Mouse (Mus musculus) monocyte, adult 5-6 weeks (primary cell): ENCODE results near the gene Mpv17l2. TPM values are rescaled to one million over a fixed set of nuclear protein-coding genes. Genes with fewer than 3 reads are reported as not detected.

Experiments
- ATAC-seq: fragments of 153-309, 156-312 bp; replicated peaks from 2 replicates; pipeline ENCODE4 v1.8.0; 2017; ENCODE audit warnings: mild to moderate bottlenecking; ENCODE audit not compliant: low TSS enrichment, insufficient number of reproducible peaks, severe bottlenecking, poor library complexity, low FRiP score
- total RNA-seq: library from RNA; stranded (forward); fragments of 200-1000, 200-491, 200-594 nt; gene quantifications from 3 replicates; pipeline ENCODE4 v1.2.3, GENCODE M21; 2017

Mpv17l2 gene
- total RNA-seq, 1 experiment from 2014 or later = 4.8 TPM

DNA sequence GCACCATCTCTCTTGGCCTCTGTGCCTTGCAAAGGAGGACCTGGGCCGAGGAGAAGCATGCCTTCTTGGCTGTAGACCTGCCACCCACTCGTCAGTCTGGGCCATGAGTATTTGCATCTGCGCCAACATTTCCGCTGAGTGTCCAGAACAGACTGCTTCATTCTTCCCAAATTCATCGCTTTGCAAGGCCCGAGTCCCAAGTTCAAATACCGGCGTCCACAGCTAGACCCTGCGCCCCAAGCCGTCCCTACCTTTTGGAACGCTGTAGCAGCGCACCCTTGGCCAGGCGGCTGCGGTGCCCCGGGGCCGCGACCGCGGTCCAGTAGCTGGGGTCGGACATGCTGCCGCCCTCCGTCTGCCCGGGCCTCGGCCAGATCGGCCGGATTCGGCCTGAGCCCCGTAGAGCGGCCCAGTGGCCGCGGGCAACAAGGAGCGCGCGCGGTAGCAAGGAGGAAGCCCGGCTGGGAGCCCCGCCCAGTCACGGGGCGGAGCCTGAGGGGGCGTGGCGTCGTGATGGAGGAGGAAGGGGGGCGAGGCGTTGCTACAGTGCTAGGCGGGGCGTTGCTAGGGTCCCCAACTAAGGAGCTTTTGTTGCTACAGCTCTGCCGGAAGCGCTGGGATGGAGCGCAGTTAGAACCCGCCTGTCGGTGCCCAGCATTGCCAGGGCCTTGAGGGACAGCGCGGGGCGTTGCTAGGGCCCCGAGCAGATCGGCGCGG is 31.4 kb upstream of the Mpv17l2 start:
- ATAC-seq = peak; percentile 60

DNA sequence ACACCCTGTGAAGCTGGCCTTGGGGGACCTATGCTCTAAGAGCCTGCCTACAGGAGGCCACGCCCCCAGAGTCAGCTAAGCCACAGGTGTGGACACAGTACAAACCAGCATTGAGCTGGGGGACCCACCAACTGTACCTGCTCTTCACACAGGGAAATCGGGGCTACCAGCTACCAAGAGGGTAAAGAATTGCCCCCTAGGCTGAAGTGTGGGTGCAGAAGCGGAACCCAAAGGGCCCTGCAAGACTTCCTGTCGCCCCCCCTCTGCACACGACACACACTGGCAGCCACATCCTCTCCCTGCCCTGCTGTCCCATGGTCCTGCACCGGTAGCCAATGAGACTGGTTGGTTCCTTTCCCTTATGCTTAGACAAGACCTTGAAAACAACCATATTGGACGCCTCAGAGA is 30.6 kb upstream of the Mpv17l2 start:
- ATAC-seq = peak; percentile 68

GRCm38 (mm10) chr8:70790846-70791245 is 30.1 kb upstream of the Mpv17l2 start:
- ATAC-seq = no peak

DNA sequence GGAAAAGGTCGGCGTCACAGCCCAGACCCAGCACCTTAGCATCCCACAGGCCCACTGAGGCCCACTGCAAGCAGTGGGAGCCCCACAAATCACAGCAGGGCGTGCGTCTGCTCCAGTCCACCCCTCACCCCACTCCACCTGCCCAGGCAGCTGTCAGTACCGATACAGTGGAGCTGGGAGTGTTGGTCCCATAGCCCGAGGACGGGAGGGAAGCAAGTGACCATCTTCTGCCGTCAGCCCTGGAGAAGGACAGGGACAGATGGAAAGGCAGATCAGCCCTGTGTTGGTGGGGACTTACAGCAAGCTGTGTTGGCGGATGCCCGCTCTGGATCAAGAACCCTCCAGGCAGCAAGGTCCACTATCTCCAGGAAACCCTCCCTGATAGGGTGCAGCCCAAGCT is 28.3 kb upstream of the Mpv17l2 start:
- ATAC-seq = no peak

- no peak for ATAC-seq
Observed at GRCm38 (mm10) chr8:70787941-70788667, 27.4 kb upstream of the Mpv17l2 start.

DNA sequence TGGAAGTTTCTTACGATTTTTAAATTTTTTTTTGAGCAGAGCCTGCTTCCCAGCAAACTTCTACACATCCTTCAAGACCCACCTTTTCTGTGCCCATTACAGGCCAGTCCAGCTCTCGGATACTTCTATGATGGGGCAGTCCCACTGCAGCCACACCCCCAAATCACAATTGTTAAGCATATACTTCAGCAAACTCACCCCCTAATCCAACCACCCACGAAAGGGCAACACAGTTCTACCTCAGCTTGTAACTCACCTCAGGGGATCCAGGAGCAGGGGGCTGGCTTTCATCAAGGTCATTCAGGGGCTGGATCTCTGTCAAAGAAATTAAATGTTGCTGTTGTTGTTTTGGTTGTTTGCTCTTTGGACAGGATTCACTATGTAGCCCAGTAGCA is 26.3 kb upstream of the Mpv17l2 start:
- no peak for ATAC-seq

- no peak for ATAC-seq
Observed at GRCm38 (mm10) chr8:70786291-70787050, 25.7 kb upstream of the Mpv17l2 start.

DNA sequence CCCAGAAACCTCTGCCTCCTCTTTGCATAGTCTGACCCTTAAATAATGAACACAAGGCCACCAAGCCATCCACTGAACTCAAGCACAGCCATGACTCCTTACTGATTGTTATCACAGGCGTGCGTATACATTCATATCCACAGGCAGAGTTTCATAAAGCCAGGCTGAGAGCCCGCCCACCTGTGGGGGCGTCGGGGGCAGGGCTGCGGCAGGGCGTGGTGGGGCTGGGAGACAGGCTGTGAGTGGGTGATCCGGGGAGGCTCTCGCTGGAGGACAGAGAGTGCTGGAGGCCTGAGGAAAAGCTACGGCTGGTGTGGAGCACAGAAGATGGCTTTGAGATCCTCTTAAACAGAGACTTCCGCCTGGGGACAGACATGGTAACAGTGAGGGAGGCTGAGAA is 19.3 kb upstream of the Mpv17l2 start:
- no peak for ATAC-seq

- peak; percentile 77 for ATAC-seq
Observed at GRCm38 (mm10) chr8:70776496-70777444, 16.0 kb upstream of the Mpv17l2 start, which contains the start of gene Pik3r2. Gene Pik3r2, minus strand, starts transcription at chr8:70776713.

DNA sequence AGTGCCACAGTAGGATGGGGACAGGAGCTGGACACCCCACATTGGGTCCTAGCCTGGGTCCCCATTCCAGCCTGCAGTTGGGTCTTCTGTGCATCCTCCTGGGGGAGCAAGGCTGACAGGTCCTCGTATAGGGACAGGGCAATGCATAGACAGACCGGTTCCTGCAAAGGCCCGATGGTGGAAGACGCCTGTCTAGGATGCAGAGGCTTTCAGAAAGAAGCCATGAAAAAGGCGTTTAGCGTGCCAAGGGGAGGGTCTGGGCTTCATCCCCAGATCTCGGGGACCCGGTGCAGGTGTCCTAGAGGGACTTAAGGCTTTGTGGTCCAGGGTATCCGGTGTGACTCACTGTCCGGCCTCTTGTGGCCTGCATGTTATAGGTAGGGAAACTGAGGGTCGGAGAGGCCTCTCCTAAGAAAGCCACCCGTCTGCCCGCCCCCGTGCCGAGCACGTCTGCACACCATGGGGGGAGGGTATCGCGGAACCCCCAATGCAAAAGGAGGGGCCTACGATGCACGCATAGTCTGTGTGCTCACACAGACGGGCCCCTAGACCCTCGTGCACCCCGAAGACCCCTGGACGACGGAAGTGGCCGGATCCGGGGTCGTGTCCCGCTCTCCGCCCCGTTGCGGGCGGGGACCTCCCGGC is 15.2 kb upstream of the Mpv17l2 start:
- no peak for ATAC-seq

DNA sequence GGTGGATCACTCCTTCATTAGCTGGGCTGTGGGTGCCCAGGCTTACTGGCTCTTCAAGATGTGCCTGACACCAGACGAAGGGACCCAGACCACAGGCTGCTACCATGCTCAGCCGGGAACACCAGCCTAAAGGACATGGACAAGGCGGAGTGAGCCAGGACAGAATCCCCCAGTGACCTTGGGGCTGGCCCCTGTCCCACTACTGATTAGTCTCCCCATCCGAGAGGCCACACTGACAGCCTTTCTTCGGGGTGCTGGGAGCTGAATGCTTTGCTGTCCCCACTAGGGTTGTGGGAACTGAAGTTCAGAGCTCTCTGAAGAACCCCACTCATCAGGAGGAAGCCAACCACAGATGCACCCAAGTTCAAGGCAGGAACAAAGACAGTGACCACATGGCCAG is 14.5 kb upstream of the Mpv17l2 start:
- no peak for ATAC-seq

GRCm38 (mm10) chr8:70774740-70775139 is 14.0 kb upstream of the Mpv17l2 start:
- no peak for ATAC-seq

- no peak for ATAC-seq
Observed at GRCm38 (mm10) chr8:70773833-70774232, 13.1 kb upstream of the Mpv17l2 start.

GRCm38 (mm10) chr8:70773410-70773809 is 12.7 kb upstream of the Mpv17l2 start:
- no peak for ATAC-seq

DNA sequence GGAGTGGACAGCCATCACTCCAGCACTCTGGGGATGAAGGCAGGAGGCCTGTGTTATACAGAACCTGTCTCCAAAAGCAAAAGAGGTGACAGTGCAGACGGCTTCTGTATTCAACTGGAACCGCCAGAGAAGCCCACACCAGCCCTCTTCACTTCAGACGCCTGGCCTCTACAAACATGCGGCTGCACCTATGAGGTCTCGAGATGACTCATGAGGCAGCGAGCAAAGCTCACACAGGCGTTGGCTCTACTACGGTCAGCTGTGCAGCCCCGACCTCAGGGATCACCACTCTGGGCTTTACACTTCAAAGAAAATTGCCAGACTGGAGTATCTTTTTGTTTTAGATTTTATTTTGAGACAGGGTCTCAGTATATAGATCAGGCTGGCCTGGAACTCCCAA is 12.1 kb upstream of the Mpv17l2 start:
- ATAC-seq = no peak

DNA sequence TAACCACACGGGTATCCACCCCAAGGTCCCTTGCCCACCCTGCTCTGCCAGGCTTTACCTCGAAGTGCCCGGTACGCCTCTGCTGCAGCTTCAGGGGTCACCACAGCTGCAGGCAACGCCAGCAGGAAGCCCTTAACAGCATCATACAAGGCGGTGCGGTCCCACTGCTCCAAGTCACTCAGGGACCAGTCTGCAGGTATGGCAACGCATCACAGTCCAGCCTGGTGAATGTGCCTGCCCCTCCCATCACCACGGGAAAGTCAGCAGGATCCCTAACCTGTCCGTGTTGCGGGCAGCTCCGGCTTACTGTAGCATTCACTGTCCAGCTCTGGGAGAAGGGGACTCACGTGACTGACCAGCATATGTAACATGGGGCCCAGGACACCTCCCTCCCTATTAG is 11.3 kb upstream of the Mpv17l2 start:
- ATAC-seq = no peak

DNA sequence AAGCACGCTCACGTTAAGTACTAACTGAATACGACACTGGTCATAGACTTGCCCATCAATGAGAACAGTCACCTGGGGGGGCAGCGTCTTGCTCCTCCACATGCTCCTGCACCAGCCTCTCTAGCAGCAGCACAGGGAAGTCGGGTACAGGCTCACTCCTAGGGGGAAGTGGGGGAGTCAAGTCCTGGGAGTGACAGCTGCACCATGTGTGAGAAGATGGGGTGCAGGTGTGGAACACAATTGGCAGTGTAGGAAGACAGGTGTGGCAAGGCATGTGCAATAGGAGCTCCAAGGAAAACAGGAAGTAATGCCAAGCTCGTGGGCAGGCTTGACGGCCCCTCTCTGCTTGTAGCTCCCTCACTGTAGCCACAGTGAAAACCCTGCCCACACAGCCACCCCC is 10.5 kb upstream of the Mpv17l2 start:
- ATAC-seq = no peak

- ATAC-seq = no peak
Observed at GRCm38 (mm10) chr8:70770748-70771147, 10.0 kb upstream of the Mpv17l2 start.
